30 mouse cellular contexts compared by ENCODE assay signal in the genomic region with DNA sequence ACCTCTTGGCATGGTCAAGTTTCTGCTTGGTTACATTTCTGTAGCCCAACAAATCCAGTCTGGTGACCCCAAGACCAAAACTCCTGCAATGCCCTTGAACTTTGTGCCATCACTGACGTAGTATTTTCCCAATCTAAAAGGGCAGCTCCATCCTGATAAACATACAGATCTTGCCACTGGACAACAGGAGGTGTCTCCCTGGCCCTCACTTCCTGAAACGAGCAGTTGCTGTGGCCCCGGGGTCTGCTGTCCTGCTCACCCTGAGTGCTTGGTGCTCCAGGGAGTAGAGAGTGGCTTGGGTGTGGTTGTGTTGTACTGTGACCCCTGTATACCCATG. TPM values are rescaled to one million over a fixed set of nuclear protein-coding genes. Genes with fewer than 3 reads are reported as not detected.
DNase-seq lines count a peak whose midpoint lies in the region; ATAC-seq and TF ChIP-seq lines count a peak whose summit lies in the region.
"Had no signal": no experiment of that assay in that cellular context is flagged by ENCODE, and none has a peak within 500 bp of the region (broad histone marks: within the 10 kb centered on the region; RNA-seq: fewer than 3 reads in every experiment).

No protein-coding gene starts in this region.

- H3K4me3 ChIP-seq in liver, embryonic 16.5 days (ENCODE audit: low read depth, low read length) = no peak overlapping the region
- H3K4me3 ChIP-seq in liver, embryonic 12.5 days = no peak overlapping the region
- H3K4me3 ChIP-seq in intestine, postnatal 0 days (ENCODE audit: low read depth, low read length) = no peak overlapping the region
- H3K4me3 ChIP-seq in hindbrain, postnatal 0 days (ENCODE audit: low read length) = no peak overlapping the region
- H3K4me3 ChIP-seq: embryonic facial prominence, embryonic 10.5 days; embryonic facial prominence, embryonic 13.5 days; erythroblast, embryonic 14.5 days; forebrain, embryonic 12.5 days; forebrain, embryonic 15.5 days; heart, embryonic 12.5 days; heart, embryonic 15.5 days; hindbrain, embryonic 10.5 days; hindbrain, embryonic 13.5 days had no signal

- peaks cover 19% of the 10 kb centered on the region for H3K4me1 ChIP-seq in liver, embryonic 16.5 days (ENCODE audit: control insufficient read depth, low read depth, low read length)
- H3K4me1 ChIP-seq in liver, embryonic 12.5 days = peaks cover 11% of the 10 kb centered on the region; the same call in 1 of the 2 replicates
- H3K4me1 ChIP-seq in intestine, postnatal 0 days (replicated peaks; ENCODE audit: control insufficient read depth, insufficient read depth, low read length) = peaks cover 5% of the 10 kb centered on the region; the same call in 1 of the 2 replicates
- no peaks in the 10 kb centered on the region for H3K4me1 ChIP-seq in hindbrain, postnatal 0 days (ENCODE audit: insufficient read depth, low read length)
- H3K4me1 ChIP-seq: forebrain, embryonic 12.5 days; forebrain, embryonic 15.5 days; heart, embryonic 15.5 days; hindbrain, embryonic 10.5 days; hindbrain, embryonic 13.5 days had no signal

- H3K9ac ChIP-seq in liver, embryonic 16.5 days (ENCODE audit: low read depth, low read length) = no peak overlapping the region
- no peak overlapping the region for H3K9ac ChIP-seq in liver, embryonic 12.5 days
- H3K9ac ChIP-seq in intestine, postnatal 0 days (ENCODE audit: low read depth, low read length) = no peak overlapping the region
- H3K9ac ChIP-seq in hindbrain, postnatal 0 days (replicated peaks; ENCODE audit: low read length) = no peak overlapping the region
- H3K9ac ChIP-seq: embryonic facial prominence, embryonic 13.5 days; forebrain, embryonic 12.5 days; forebrain, embryonic 15.5 days; heart, embryonic 12.5 days; heart, embryonic 15.5 days; hindbrain, embryonic 13.5 days had no signal

- H3K9me3 ChIP-seq in liver, embryonic 16.5 days (replicated peaks; ENCODE audit: control insufficient read depth, low read length) = no peaks in the 10 kb centered on the region
- no peaks in the 10 kb centered on the region for H3K9me3 ChIP-seq in liver, embryonic 12.5 days (replicated peaks)
- H3K9me3 ChIP-seq in intestine, postnatal 0 days (ENCODE audit: control insufficient read depth) = no peaks in the 10 kb centered on the region
- H3K9me3 ChIP-seq in hindbrain, postnatal 0 days (ENCODE audit: low read length) = no peaks in the 10 kb centered on the region
- H3K9me3 ChIP-seq: embryonic facial prominence, embryonic 10.5 days; embryonic facial prominence, embryonic 13.5 days; forebrain, embryonic 12.5 days; forebrain, embryonic 15.5 days; heart, embryonic 12.5 days; heart, embryonic 15.5 days; hindbrain, embryonic 10.5 days; hindbrain, embryonic 13.5 days had no signal

- no peak for DNase-seq in testis, postnatal 14 days (ENCODE audit: low spot score)
- DNase-seq in T-cell, adult 2 months (ENCODE audit: low spot score) = no peak
- no peak for DNase-seq in hindbrain, postnatal 0 days (ENCODE audit: low spot score)
- DNase-seq: adrenal gland, adult 2 months; adrenal gland, postnatal 14 days; cerebellum, adult 11 months; cerebellum, adult 2 months; cerebellum, adult 9-11 months; cerebellum, postnatal 25 days; gastrocnemius, postnatal 14 days; heart, adult 18-20 months; heart, postnatal 10 days; heart, postnatal 36 days had no signal

- TF ChIP-seq CTCF in intestine, postnatal 0 days (IDR thresholded peaks at IDR 0.05; ENCODE audit: low read depth) = no peak
- TF ChIP-seq CTCF in hindbrain, postnatal 0 days (IDR thresholded peaks at IDR 0.05; ENCODE audit: low read depth) = no peak

- WGBS in liver, embryonic 16.5 days (ENCODE audit: insufficient replicate concordance) = 42% methylated on average over 3 of the region's 3 CpGs
- WGBS in liver, embryonic 12.5 days (ENCODE audit: insufficient replicate concordance) = 57% methylated on average over 3 of the region's 3 CpGs
- WGBS in intestine, postnatal 0 days = 39% methylated on average over 3 of the region's 3 CpGs
- 81% methylated on average over 3 of the region's 3 CpGs for WGBS in hindbrain, postnatal 0 days

- no peaks in the 10 kb centered on the region for H3K27me3 ChIP-seq in liver, embryonic 16.5 days (ENCODE audit: control insufficient read depth, insufficient read depth, low read depth, low read length)
- no peaks in the 10 kb centered on the region for H3K27me3 ChIP-seq in liver, embryonic 12.5 days (replicated peaks)
- H3K27me3 ChIP-seq in intestine, postnatal 0 days (replicated peaks; ENCODE audit: control insufficient read depth, insufficient read depth, low read length) = no peaks in the 10 kb centered on the region
- H3K27me3 ChIP-seq in hindbrain, postnatal 0 days (ENCODE audit: insufficient read depth, low read length) = no peaks in the 10 kb centered on the region
- H3K27me3 ChIP-seq: embryonic facial prominence, embryonic 13.5 days; forebrain, embryonic 12.5 days; forebrain, embryonic 15.5 days; hindbrain, embryonic 13.5 days; Patski had no signal

- H3K27ac ChIP-seq in liver, embryonic 16.5 days (ENCODE audit: low read length) = peak overlapping the region; percentile 45
- no peak overlapping the region for H3K27ac ChIP-seq in liver, embryonic 12.5 days
- H3K27ac ChIP-seq in intestine, postnatal 0 days (ENCODE audit: low read depth, low read length) = no peak overlapping the region
- no peak overlapping the region for H3K27ac ChIP-seq in hindbrain, postnatal 0 days
- H3K27ac ChIP-seq: embryonic facial prominence, embryonic 10.5 days; embryonic facial prominence, embryonic 13.5 days; forebrain, embryonic 12.5 days; forebrain, embryonic 15.5 days; heart, embryonic 15.5 days; hindbrain, embryonic 10.5 days had no signal

- H3K36me3 ChIP-seq in liver, embryonic 16.5 days (ENCODE audit: control insufficient read depth, insufficient read depth) = peaks cover 7% of the 10 kb centered on the region; the same call in 1 of the 2 replicates
- peaks cover 26% of the 10 kb centered on the region for H3K36me3 ChIP-seq in liver, embryonic 12.5 days
- H3K36me3 ChIP-seq in intestine, postnatal 0 days (ENCODE audit: control insufficient read depth, insufficient read depth) = peaks cover 13% of the 10 kb centered on the region
- peaks cover 21% of the 10 kb centered on the region for H3K36me3 ChIP-seq in hindbrain, postnatal 0 days (ENCODE audit: insufficient read depth, low read length)

- no peak overlapping the region for H3K4me2 ChIP-seq in liver, embryonic 16.5 days (ENCODE audit: low read depth, low read length)
- H3K4me2 ChIP-seq in liver, embryonic 12.5 days = no peak overlapping the region
- peak overlapping the region; percentile 17 for H3K4me2 ChIP-seq in intestine, postnatal 0 days (replicated peaks; ENCODE audit: low read depth)
- no peak overlapping the region for H3K4me2 ChIP-seq in hindbrain, postnatal 0 days (ENCODE audit: low read depth, low read length)
- H3K4me2 ChIP-seq: embryonic facial prominence, embryonic 13.5 days; forebrain, embryonic 12.5 days; forebrain, embryonic 15.5 days; heart, embryonic 12.5 days; heart, embryonic 15.5 days; hindbrain, embryonic 13.5 days had no signal

- ATAC-seq in liver, embryonic 16.5 days (ENCODE audit: low read depth) = no peak
- no peak for ATAC-seq in liver, embryonic 12.5 days
- peak; percentile 25; the same call in 1 of the 2 replicates for ATAC-seq in granulocyte monocyte progenitor cell, adult 5-6 weeks (replicated peaks; ENCODE audit: poor library complexity, severe bottlenecking)
- peak; percentile 59 for ATAC-seq in intestine, postnatal 0 days
- ATAC-seq in hindbrain, postnatal 0 days = no peak
- ATAC-seq: CD4-positive, CD25-positive, alpha-beta regulatory T cell, adult 4 months; inflammation-experienced regulatory T-cells, adult 6 months; Patski had no signal

RNA-seq across cellular contexts. Expression of a gene that starts 9.3 kb away (rescaled TPM):
- 4.8 and 6.6 TPM in 2 replicates for polyA plus RNA-seq in liver, embryonic 16.5 days (2015; fragmentation: Nextera tagmentation; extraction: Ambion mirVana)
- polyA plus RNA-seq in liver, embryonic 12.5 days (2016; fragmentation: Nextera tagmentation; extraction: Ambion mirVana) = 0.39 and 0.57 TPM in 2 replicates
- 4.0 and 13.5 TPM in 2 replicates for total RNA-seq in granulocyte monocyte progenitor cell, adult 5-6 weeks (2014; fragmentation: Nextera tagmentation)
- 5.2 and 7.2 TPM in 2 replicates for total RNA-seq in granulocyte monocyte progenitor cell, adult 5-6 weeks (2017)
- polyA plus RNA-seq in intestine, postnatal 0 days (2015; fragmentation: Nextera tagmentation; extraction: Ambion mirVana) = 0.41 and 0.65 TPM in 2 replicates
- total RNA-seq in hindbrain, postnatal 0 days (2014; rRNA removed) = 0.18 and 0.58 TPM in 2 replicates
- 0.86 and 0.94 TPM in 2 replicates for polyA plus RNA-seq in hindbrain, postnatal 0 days (2015; fragmentation: Nextera tagmentation; extraction: Ambion mirVana)
- total RNA-seq: heart, postnatal 36 days had no signal
- polyA plus RNA-seq: erythroblast, embryonic 14.5 days had no signal

RNA-seq across cellular contexts. Expression of a gene that starts 9.4 kb away (rescaled TPM):
- polyA plus RNA-seq in liver, embryonic 16.5 days (2015; fragmentation: Nextera tagmentation; extraction: Ambion mirVana) = 6.4 and 6.9 TPM in 2 replicates
- 0.25 and 0.26 TPM in 2 replicates for polyA plus RNA-seq in liver, embryonic 12.5 days (2016; fragmentation: Nextera tagmentation; extraction: Ambion mirVana)
- 95.5 and 110 TPM in 2 replicates for total RNA-seq in granulocyte monocyte progenitor cell, adult 5-6 weeks (2014; fragmentation: Nextera tagmentation)
- total RNA-seq in granulocyte monocyte progenitor cell, adult 5-6 weeks (2017) = 95.6 and 95.7 TPM in 2 replicates
- 1.1 and 1.4 TPM in 2 replicates for polyA plus RNA-seq in intestine, postnatal 0 days (2015; fragmentation: Nextera tagmentation; extraction: Ambion mirVana)
- 1.3 TPM in 2 replicates for total RNA-seq in hindbrain, postnatal 0 days (2014; rRNA removed)
- 0.30 and 0.58 TPM in 2 replicates for polyA plus RNA-seq in hindbrain, postnatal 0 days (2015; fragmentation: Nextera tagmentation; extraction: Ambion mirVana)
- polyA plus RNA-seq: C2C12; erythroblast, embryonic 14.5 days had no signal

RNA-seq across cellular contexts. Expression of a gene that starts 21.3 kb away (rescaled TPM):
- polyA plus RNA-seq in liver, embryonic 16.5 days (2015; fragmentation: Nextera tagmentation; extraction: Ambion mirVana) = 22.4 and 23.5 TPM in 2 replicates
- 32.5 and 36.3 TPM in 2 replicates for polyA plus RNA-seq in liver, embryonic 12.5 days (2016; fragmentation: Nextera tagmentation; extraction: Ambion mirVana)
- total RNA-seq in granulocyte monocyte progenitor cell, adult 5-6 weeks (2014; fragmentation: Nextera tagmentation) = 28.3 and 35.6 TPM in 2 replicates
- total RNA-seq in granulocyte monocyte progenitor cell, adult 5-6 weeks (2017) = 25.5 and 31.8 TPM in 2 replicates
- 20.1 and 21.6 TPM in 2 replicates for polyA plus RNA-seq in intestine, postnatal 0 days (2015; fragmentation: Nextera tagmentation; extraction: Ambion mirVana)
- total RNA-seq in hindbrain, postnatal 0 days (2014; rRNA removed) = 38.0 and 40.0 TPM in 2 replicates
- 51.3 and 54.9 TPM in 2 replicates for polyA plus RNA-seq in hindbrain, postnatal 0 days (2015; fragmentation: Nextera tagmentation; extraction: Ambion mirVana)

RNA-seq across cellular contexts. Expression of a gene that starts 31.3 kb away (rescaled TPM):
- 154 and 164 TPM in 2 replicates for polyA plus RNA-seq in liver, embryonic 16.5 days (2015; fragmentation: Nextera tagmentation; extraction: Ambion mirVana)
- polyA plus RNA-seq in liver, embryonic 12.5 days (2016; fragmentation: Nextera tagmentation; extraction: Ambion mirVana) = 133 and 142 TPM in 2 replicates
- total RNA-seq in granulocyte monocyte progenitor cell, adult 5-6 weeks (2014; fragmentation: Nextera tagmentation) = 98.9 and 114 TPM in 2 replicates
- 189 and 222 TPM in 2 replicates for total RNA-seq in granulocyte monocyte progenitor cell, adult 5-6 weeks (2017)
- polyA plus RNA-seq in intestine, postnatal 0 days (2015; fragmentation: Nextera tagmentation; extraction: Ambion mirVana) = 313 and 318 TPM in 2 replicates
- total RNA-seq in hindbrain, postnatal 0 days (2014; rRNA removed) = 47.9 and 73.1 TPM in 2 replicates
- 429 and 448 TPM in 2 replicates for polyA plus RNA-seq in hindbrain, postnatal 0 days (2015; fragmentation: Nextera tagmentation; extraction: Ambion mirVana)

Comparison
In these comparisons a context has a peak if more than half of its experiments do, and no peak if none do; other contexts are left out.
1. ATAC-seq: peak in granulocyte monocyte progenitor cell, adult 5-6 weeks (single experiment) and intestine, postnatal 0 days (single experiment); none in liver, embryonic 16.5 days (single experiment), liver, embryonic 12.5 days (single experiment) and hindbrain, postnatal 0 days (single experiment).